ENCODE assay signal across 16 mouse cellular contexts in the genomic region with DNA sequence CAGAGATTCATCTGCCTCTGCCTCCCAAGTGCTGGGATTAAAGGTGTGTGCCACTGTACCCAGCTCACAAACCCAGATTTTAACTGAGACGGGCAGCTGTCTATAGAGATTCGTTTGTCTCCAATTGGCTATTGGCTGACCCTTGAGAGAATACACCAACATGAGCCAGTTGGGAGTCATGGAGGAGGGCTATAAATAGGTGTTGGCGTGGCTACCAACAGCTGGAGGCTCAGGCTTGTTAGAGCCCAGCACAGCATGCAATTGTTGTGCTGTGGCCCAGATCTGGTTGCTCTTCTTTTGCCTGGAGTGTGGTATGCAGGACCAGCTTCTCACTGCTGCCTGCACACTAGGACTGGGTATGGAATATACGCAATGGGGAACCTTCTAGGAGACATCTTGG. TPM values are rescaled to one million over a fixed set of nuclear protein-coding genes. Genes with fewer than 3 reads are reported as not detected.
A peak's percentile ranks its signal among the peaks of the same experiment; 100 is the strongest.
DNase-seq lines count a peak whose midpoint lies in the region; ATAC-seq lines count a peak whose summit lies in the region.
"Had no signal": no experiment of that assay in that cellular context is flagged by ENCODE, and none has a peak within 500 bp of the region (broad histone marks: within the 10 kb centered on the region; RNA-seq: fewer than 3 reads in every experiment).

No protein-coding gene starts in this region.

- no peaks in the 10 kb centered on the region for H3K27me3 ChIP-seq in heart, embryonic 14.5 days (ENCODE audit: control insufficient read depth, insufficient read depth, low read length)
- H3K27me3 ChIP-seq: limb, embryonic 13.5 days had no signal

- no peaks in the 10 kb centered on the region for H3K9me3 ChIP-seq in heart, embryonic 14.5 days (ENCODE audit: control insufficient read depth, low read length)
- H3K9me3 ChIP-seq: limb, embryonic 13.5 days had no signal

- peak overlapping the region; percentile 10 to 72; a peak in 2 of 4 replicates for H3K27ac ChIP-seq in heart, embryonic 14.5 days (replicated peaks in 1 of 2; ENCODE audit: control insufficient read depth in 1 of 2, insufficient read depth in 1 of 2, low read depth in 2 of 2, low read length in 2 of 2)
- H3K27ac ChIP-seq: limb, embryonic 13.5 days; macrophage had no signal

- no peak overlapping the region; the same call in 1 of the 2 replicates for H3K9ac ChIP-seq in heart, embryonic 14.5 days (ENCODE audit: low read length)
- H3K9ac ChIP-seq: limb, embryonic 13.5 days had no signal

- peaks cover 45 to 79% of the 10 kb centered on the region in 2 experiments for H3K4me1 ChIP-seq in heart, embryonic 14.5 days (ENCODE audit: control insufficient read depth in 2 of 2, insufficient read depth in 2 of 2, low read length in 2 of 2)

- DNase-seq in gastrocnemius, adult 18-20 months (ENCODE audit: low spot score) = peak; percentile 58
- no peak for DNase-seq in gastrocnemius, postnatal 36 days
- peak; percentile 57 for DNase-seq in retina, postnatal 1 day
- DNase-seq in retina, embryonic 14.5 days (ENCODE audit: low spot score) = no peak
- DNase-seq in frontal cortex, adult 2 months (ENCODE audit: extremely low spot score in 1 of 2, low spot score in 1 of 2) = no peak
- no peak for DNase-seq in spleen, adult 12 weeks (ENCODE audit: low spot score)
- DNase-seq: adrenal gland, postnatal 10 days; cerebellum, adult 8-10 months; kidney, adult 2 months; kidney, postnatal 25 days; lung, adult 18-20 months had no signal

- H3K36me3 ChIP-seq in heart, embryonic 14.5 days (ENCODE audit: control insufficient read depth, insufficient read depth, low read length) = peaks cover 92% of the 10 kb centered on the region
- H3K36me3 ChIP-seq: limb, embryonic 13.5 days had no signal

- WGBS in heart, embryonic 14.5 days = 36% methylated on average over 4 of the region's 4 CpGs

- no peak for ATAC-seq in heart, embryonic 14.5 days (ENCODE audit: insufficient number of reproducible peaks, insufficient read depth, low FRiP score, low read depth)
- ATAC-seq: CD4-positive, CD25-positive, alpha-beta regulatory T cell, adult 4 months had no signal

- intact Hi-C loops in gastrocnemius, postnatal 36 days (cut with DNase I) = no loop called here

- no peak overlapping the region for H3K4me3 ChIP-seq in heart, embryonic 14.5 days (ENCODE audit: control insufficient read depth in 1 of 2, insufficient read depth in 1 of 2, low read depth in 1 of 2, low read length in 2 of 2)
- H3K4me3 ChIP-seq: limb, embryonic 13.5 days had no signal

- H3K4me2 ChIP-seq in heart, embryonic 14.5 days (ENCODE audit: low read length) = peak overlapping the region; percentile 30; the same call in 1 of the 2 replicates
- H3K4me2 ChIP-seq: limb, embryonic 13.5 days had no signal

RNA-seq across cellular contexts. Expression of gene Mical2, which starts 8.8 kb away (rescaled TPM):
- 100 to 1,000 TPM; 166 to 180 TPM for total RNA-seq in gastrocnemius, adult 18-20 months (2021)
- 100 to 1,000 TPM; 194 to 214 TPM for total RNA-seq in gastrocnemius, postnatal 36 days (2021)
- 140 and 146 TPM in 2 replicates for polyA plus RNA-seq in heart, embryonic 14.5 days (2014; fragmentation: Nextera tagmentation; extraction: Ambion mirVana)
- polyA plus RNA-seq in frontal cortex, adult 2 months (2012; rRNA removed) = 229 and 253 TPM in 2 replicates
- total RNA-seq: MEL had no signal

Comparison
In these comparisons a context has a peak if more than half of its experiments do, and no peak if none do; other contexts are left out.
1. DNase-seq: peak in gastrocnemius, adult 18-20 months (single experiment) and retina, postnatal 1 day (single experiment); none in gastrocnemius, postnatal 36 days (0 of 2), retina, embryonic 14.5 days (single experiment), frontal cortex, adult 2 months (0 of 2) and spleen, adult 12 weeks (single experiment).